Mouse (Mus musculus) thymus, postnatal 36 days (tissue): ENCODE results near the gene Sned1.

Source experiments
- DNase-seq, 2 experiments: peaks; one replicate each; pipeline ENCODE4 v3.0.0; 2022; ENCODE audit warnings: mixed read lengths in 2 of 2

The Sned1 gene

GRCm38 (mm10) chr1:93326446-93326845 is 90.8 kb downstream of the Sned1 start:
- DNase-seq, result no peak

GRCm38 (mm10) chr1:93334621-93335020 is 99.0 kb downstream of the Sned1 start:
- DNase-seq, result no peak

- peak; percentile 87 to 93 for DNase-seq
Observed at GRCm38 (mm10) chr1:93342648-93343503, 107.2 kb downstream of the Sned1 start, which contains the start of the genes Ppp1r7 and Pask. Gene Ppp1r7, plus strand, starts transcription at chr1:93342854. Gene Pask, minus strand, starts transcription at chr1:93343482.

GRCm38 (mm10) chr1:93343504-93344047 is 107.9 kb downstream of the Sned1 start:
- DNase-seq, result peak; percentile 88 to 92

- no peak for DNase-seq
Observed at GRCm38 (mm10) chr1:93347176-93347575, 111.5 kb downstream of the Sned1 start.

- no peak for DNase-seq
Observed at GRCm38 (mm10) chr1:93349701-93350100, 114.1 kb downstream of the Sned1 start.
